Mouse (Mus musculus) lung, postnatal 0 days (tissue): ENCODE measurements at regions not wholly inside any gene's neighbourhood (a gene's known extent, or its start where the extent isn't known, plus 50 kb on each side); places are given as distances from the start of the nearest gene placed in this dataset.
A peak's percentile ranks its signal among the peaks of the same experiment; 100 is the strongest.

Experiments
- ATAC-seq: fragments of 200-750 bp; cut with Nextera tagmentation; 2 replicates; pipeline ENCODE4 v1.8.0; 2017; ENCODE audit warnings: moderate library complexity
- DNase-seq: peaks from one replicate; pipeline ENCODE4 v3.0.0-alpha.2; 2016; ENCODE audit warnings: low spot score
- H3K27ac ChIP-seq: fragments of 300-500 bp; sonication (generic); 2 replicates; pipeline ENCODE4 v1.5.1; 2014; ENCODE audit warnings: antibody characterized with exemption, mild to moderate bottlenecking, low read length, mixed read lengths
- H3K27me3 ChIP-seq: fragments of 300-500 bp; sonication (generic); replicated peaks from 2 replicates; pipeline ENCODE4 v1.6.1; 2014; ENCODE audit warnings: low read length, mixed read lengths; ENCODE audit not compliant: insufficient read depth
- H3K36me3 ChIP-seq: fragments of 300-500 bp; sonication (generic); 2 replicates; pipeline ENCODE4 v1.6.1; 2014; ENCODE audit warnings: low read length, mixed read lengths; ENCODE audit not compliant: insufficient read depth
- H3K4me1 ChIP-seq: fragments of 300-500 bp; sonication (generic); 2 replicates; pipeline ENCODE4 v1.6.1; 2014; ENCODE audit warnings: antibody characterized with exemption, low read depth, low read length, mixed read lengths; ENCODE audit not compliant: insufficient read depth
- H3K4me2 ChIP-seq: fragments of 300-500 bp; sonication (generic); replicated peaks from 2 replicates; pipeline ENCODE4 v1.6.1; 2014; ENCODE audit warnings: low read depth, mild to moderate bottlenecking, low read length, moderate library complexity, mixed read lengths
- H3K4me3 ChIP-seq: fragments of 300-500 bp; sonication (generic); 2 replicates; pipeline ENCODE4 v1.5.1; 2014; ENCODE audit warnings: low read depth, low read length
- H3K9ac ChIP-seq: fragments of 300-500 bp; sonication (generic); replicated peaks from 2 replicates; pipeline ENCODE4 v1.6.1; 2014; ENCODE audit warnings: low read depth, mild to moderate bottlenecking
- H3K9me3 ChIP-seq: fragments of 300-500 bp; sonication (generic); 2 replicates; pipeline ENCODE4 v1.6.1; 2016; ENCODE audit warnings: low read length, mixed read lengths
- CTCF ChIP-seq: IDR thresholded peaks from 2 replicates; pipeline ENCODE4 v1.5.1; 2016; ENCODE audit warnings: antibody characterized with exemption, mild to moderate bottlenecking
- EP300 ChIP-seq: IDR thresholded peaks from 2 replicates; pipeline ENCODE4 v1.6.1; 2016; ENCODE audit warnings: antibody characterized with exemption, mild to moderate bottlenecking, control low read depth
- WGBS: fragments of 180-500 bp; shearing (Covaris S2); extraction: QIAGEN DNeasy Blood & Tissue Kit; methylation state at CpG from one replicate; pipeline ENCODE4 v1.1.7; 2014; 5-methylcytosine and 5-hydroxymethylcytosine counted together

- Histone ChIP-seq H3K9me3 (no peaks in the 10 kb centered on the region), H3K36me3 (no peaks in the 10 kb centered on the region), H3K27ac (no peak overlapping the region), H3K4me3 (no peak overlapping the region), H3K9ac (no peak overlapping the region), H3K4me2 (no peak overlapping the region), H3K27me3 (no peaks in the 10 kb centered on the region), H3K4me1 (no peaks in the 10 kb centered on the region)
- 84% methylated on average over 13 of the region's 13 CpGs for WGBS
- TF ChIP-seq CTCF (no peak), EP300 (no peak)
- ATAC-seq: no peak
- no peak for DNase-seq
Measured at GRCm38 (mm10) chr10:119342317-119343114, 102.7 kb upstream of the Cand1 start.

- no peaks in the 10 kb centered on the region for H3K4me1 ChIP-seq
- H3K9me3 ChIP-seq: no peaks in the 10 kb centered on the region
- no peak for TF ChIP-seq EP300
- TF ChIP-seq CTCF: peak; percentile 54
- H3K9ac ChIP-seq: no peak overlapping the region
- ATAC-seq (no peak), DNase-seq (no peak)
- H3K36me3 ChIP-seq: no peaks in the 10 kb centered on the region
- no peak overlapping the region for H3K27ac ChIP-seq
- no peaks in the 10 kb centered on the region for H3K27me3 ChIP-seq
- H3K4me3 ChIP-seq: no peak overlapping the region
- WGBS: 63% methylated on average over 8 of the region's 8 CpGs
- no peak overlapping the region for H3K4me2 ChIP-seq
Measured at GRCm38 (mm10) chr10:119340323-119340722, 100.5 kb upstream of the Cand1 start.

DNA sequence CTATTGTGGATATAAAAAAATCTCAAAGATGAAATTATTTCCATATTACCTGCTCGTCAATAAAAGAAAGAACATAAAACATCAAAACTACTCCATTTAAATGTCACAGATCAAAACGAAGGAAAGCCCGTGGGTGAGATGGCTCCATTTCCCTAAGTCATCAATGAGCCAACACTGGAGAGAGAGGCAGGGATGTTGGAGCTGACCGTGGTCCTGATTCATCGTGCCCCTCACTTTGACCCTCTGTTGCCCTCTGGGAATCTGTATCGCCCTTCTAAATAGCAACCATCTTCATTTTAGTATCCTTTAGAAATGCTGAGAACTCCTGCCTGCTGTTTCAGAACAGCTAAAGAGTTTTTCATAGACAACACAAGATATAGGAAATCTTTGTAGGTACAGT is 87.1 kb upstream of the Cand1 start:
- Histone ChIP-seq H3K4me2 (no peak overlapping the region), H3K4me1 (no peaks in the 10 kb centered on the region), H3K9ac (no peak overlapping the region), H3K36me3 (no peaks in the 10 kb centered on the region), H3K27me3 (no peaks in the 10 kb centered on the region), H3K27ac (no peak overlapping the region), H3K9me3 (no peaks in the 10 kb centered on the region), H3K4me3 (no peak overlapping the region)
- DNase-seq: no peak
- no peak for TF ChIP-seq CTCF
- ATAC-seq: no peak
- 30% methylated on average over 6 of the region's 6 CpGs for WGBS

- 85% methylated on average over 8 of the region's 8 CpGs for WGBS
- Histone ChIP-seq H3K4me2 (no peak overlapping the region), H3K9me3 (no peaks in the 10 kb centered on the region), H3K27me3 (no peaks in the 10 kb centered on the region), H3K4me1 (no peaks in the 10 kb centered on the region), H3K36me3 (no peaks in the 10 kb centered on the region), H3K27ac (no peak overlapping the region), H3K4me3 (no peak overlapping the region), H3K9ac (no peak overlapping the region)
- no peak for DNase-seq
- TF ChIP-seq CTCF: no peak
- TF ChIP-seq EP300: no peak
- ATAC-seq: no peak
Measured at GRCm38 (mm10) chr10:119319953-119320352, 80.1 kb upstream of the Cand1 start.

- H3K27ac ChIP-seq: no peak overlapping the region
- TF ChIP-seq CTCF (no peak), EP300 (no peak)
- 86% methylated on average over 8 of the region's 8 CpGs for WGBS
Measured at GRCm38 (mm10) chr10:119318416-119318815, 78.6 kb upstream of the Cand1 start.

DNA sequence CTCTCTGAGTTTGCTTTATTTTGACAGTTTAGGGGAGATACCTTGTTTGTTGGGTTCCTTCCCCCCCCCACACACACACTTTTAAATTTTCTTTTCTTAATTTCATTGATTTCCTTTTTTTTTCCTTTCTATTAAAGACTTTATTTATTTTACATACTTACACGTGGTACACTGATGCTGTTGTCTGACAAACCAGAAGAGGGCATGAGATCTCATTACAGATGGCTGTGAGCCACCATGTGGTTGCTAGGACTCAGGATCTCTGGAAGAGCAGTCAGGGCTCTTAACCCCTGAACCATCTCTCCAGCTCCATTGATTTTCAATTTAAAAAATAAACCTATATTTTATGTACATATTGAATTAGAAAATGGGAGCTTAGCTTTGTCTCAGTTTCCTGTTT is 71.7 kb upstream of the Cand1 start:
- Histone ChIP-seq H3K4me2 (no peak overlapping the region), H3K27ac (no peak overlapping the region), H3K9ac (no peak overlapping the region), H3K4me3 (no peak overlapping the region), H3K27me3 (no peaks in the 10 kb centered on the region), H3K9me3 (no peaks in the 10 kb centered on the region), H3K4me1 (no peaks in the 10 kb centered on the region), H3K36me3 (no peaks in the 10 kb centered on the region)
- TF ChIP-seq EP300: no peak
- no peak for TF ChIP-seq CTCF
- 33% methylated on average over 1 of the region's 1 CpGs for WGBS
- ATAC-seq (no peak), DNase-seq (no peak)

More at GRCm38 (mm10) chr10:119318416-119318815, 78.6 kb upstream of the Cand1 start:
- DNase-seq (no peak), ATAC-seq (no peak)
- no peak overlapping the region for H3K9ac ChIP-seq
- no peaks in the 10 kb centered on the region for H3K9me3 ChIP-seq
- H3K4me1 ChIP-seq: no peaks in the 10 kb centered on the region
- H3K27me3 ChIP-seq: no peaks in the 10 kb centered on the region
- no peaks in the 10 kb centered on the region for H3K36me3 ChIP-seq
- no peak overlapping the region for H3K4me3 ChIP-seq
- no peak overlapping the region for H3K4me2 ChIP-seq
